Mouse (Mus musculus): ENCODE measurements around the gene Hba-a2.

The Hba-a2 gene

GRCm38 (mm10) chr11:32320507-32321195, 24.4 kb downstream of the Hba-a2 start:
- in situ Hi-C loops (cut with MboI, MseI): no loop called here

GRCm38 (mm10) chr11:32321196-32321565, 24.9 kb downstream of the Hba-a2 start:
- in situ Hi-C loops (cut with MboI, MseI): no loop called here

GRCm38 (mm10) chr11:32324609-32325008, 28.3 kb downstream of the Hba-a2 start:
- in situ Hi-C loops (cut with MboI, MseI): no loop called here

- in situ Hi-C loops (cut with MboI, MseI): loop anchor here (10.0 kb wide), 1 partner anchor 264 kb away; no protein-coding TSS in a partner anchor
Measured at GRCm38 (mm10) chr11:32331075-32331474, 34.8 kb downstream of the Hba-a2 start.

GRCm38 (mm10) chr11:32331861-32332260, 35.6 kb downstream of the Hba-a2 start:
- in situ Hi-C loops (cut with MboI, MseI): loop anchor here (10.0 kb wide), 1 partner anchor 263 kb away; no protein-coding TSS in a partner anchor

- in situ Hi-C loops (cut with MboI, MseI): loop anchor here (10.0 kb wide), 1 partner anchor 262 kb away; no protein-coding TSS in a partner anchor
Measured at GRCm38 (mm10) chr11:32333235-32333634, 36.9 kb downstream of the Hba-a2 start.

- in situ Hi-C loops (cut with MboI, MseI): loop anchor here (10.0 kb wide), 1 partner anchor 258 kb away; no protein-coding TSS in a partner anchor
Measured at GRCm38 (mm10) chr11:32336435-32336907, 40.2 kb downstream of the Hba-a2 start.

GRCm38 (mm10) chr11:32339131-32339531, 42.8 kb downstream of the Hba-a2 start:
- in situ Hi-C loops (cut with MboI, MseI): loop anchor here (10.0 kb wide), 1 partner anchor 256 kb away; no protein-coding TSS in a partner anchor

GRCm38 (mm10) chr11:32340476-32341473, 44.5 kb downstream of the Hba-a2 start:
- in situ Hi-C loops (cut with MboI, MseI): no loop called here

GRCm38 (mm10) chr11:32342770-32343191, 46.5 kb downstream of the Hba-a2 start:
- in situ Hi-C loops (cut with MboI, MseI): no loop called here

GRCm38 (mm10) chr11:32343350-32343749, 47.1 kb downstream of the Hba-a2 start:
- in situ Hi-C loops (cut with MboI, MseI): no loop called here

- in situ Hi-C loops (cut with MboI, MseI): loop anchor here (5.0 kb wide), 1 partner anchor 102 kb away; no protein-coding TSS in a partner anchor
Measured at GRCm38 (mm10) chr11:32345504-32346297, 49.4 kb downstream of the Hba-a2 start.
